Mouse (Mus musculus) embryonic facial prominence, embryonic 14.5 days (tissue): ENCODE results near the gene Omd. TPM values are rescaled to one million over a fixed set of nuclear protein-coding genes. Genes with fewer than 3 reads are reported as not detected.

ENCODE experiments used
- ATAC-seq: fragments of 200-750 bp; cut with Nextera tagmentation; 2 replicates; pipeline ENCODE4 v1.8.0; 2017; ENCODE audit warnings: low read depth, moderate number of reproducible peaks, moderate TSS enrichment
- DNase-seq: peaks from one replicate; pipeline ENCODE4 v3.0.0-alpha.2; 2015; ENCODE audit warnings: low spot score
- H3K27ac ChIP-seq: fragments of 300-500 bp; sonication (generic); replicated peaks from 2 replicates; pipeline ENCODE4 v1.5.1; 2014; ENCODE audit warnings: low read depth, mild to moderate bottlenecking, low read length, moderate library complexity
- H3K27me3 ChIP-seq: fragments of 300-500 bp; sonication (generic); replicated peaks from 2 replicates; pipeline ENCODE4 v1.6.1; 2014; ENCODE audit warnings: low read length; ENCODE audit not compliant: control insufficient read depth, insufficient read depth
- H3K36me3 ChIP-seq: fragments of 300-500 bp; sonication (generic); 2 replicates; pipeline ENCODE4 v1.6.1; 2014; ENCODE audit warnings: low read length, mixed read lengths; ENCODE audit not compliant: control insufficient read depth, insufficient read depth
- H3K4me1 ChIP-seq: fragments of 300-500 bp; sonication (generic); 2 replicates; pipeline ENCODE4 v1.6.1; 2014; ENCODE audit warnings: antibody characterized with exemption, low read length; ENCODE audit not compliant: control insufficient read depth, insufficient read depth
- H3K4me2 ChIP-seq: fragments of 300-500 bp; sonication (generic); 2 replicates; pipeline ENCODE4 v1.6.1; 2014; ENCODE audit warnings: low read depth, mild to moderate bottlenecking, low read length, moderate library complexity, mixed read lengths
- H3K4me3 ChIP-seq: fragments of 300-500 bp; sonication (generic); 2 replicates; pipeline ENCODE4 v1.5.1; 2014; ENCODE audit warnings: low read depth, mild to moderate bottlenecking, low read length
- H3K9ac ChIP-seq: fragments of 300-500 bp; sonication (generic); 2 replicates; pipeline ENCODE4 v1.6.1; 2014; ENCODE audit warnings: low read depth, mild to moderate bottlenecking, low read length, moderate library complexity, mixed read lengths
- H3K9me3 ChIP-seq: fragments of 300-500 bp; sonication (generic); 2 replicates; pipeline ENCODE4 v1.6.1; 2016; ENCODE audit warnings: low read length; ENCODE audit not compliant: control insufficient read depth
- WGBS: fragments of 180-500 bp; shearing (Covaris S2); extraction: QIAGEN DNeasy Blood & Tissue Kit; methylation state at CpG from one replicate; pipeline ENCODE4 v1.1.7; 2014; 5-methylcytosine and 5-hydroxymethylcytosine counted together
- polyA plus RNA-seq: library from polyadenylated mRNA; unstranded; fragments of >200 nt; fragmentation: Nextera tagmentation; extraction: Ambion mirVana; gene quantifications from 2 replicates; pipeline ENCODE4 v1.2.1, GENCODE M21; 2014

The Omd gene
- polyA plus RNA-seq, 1 experiment from 2014 or later = 31.9 TPM

DNA sequence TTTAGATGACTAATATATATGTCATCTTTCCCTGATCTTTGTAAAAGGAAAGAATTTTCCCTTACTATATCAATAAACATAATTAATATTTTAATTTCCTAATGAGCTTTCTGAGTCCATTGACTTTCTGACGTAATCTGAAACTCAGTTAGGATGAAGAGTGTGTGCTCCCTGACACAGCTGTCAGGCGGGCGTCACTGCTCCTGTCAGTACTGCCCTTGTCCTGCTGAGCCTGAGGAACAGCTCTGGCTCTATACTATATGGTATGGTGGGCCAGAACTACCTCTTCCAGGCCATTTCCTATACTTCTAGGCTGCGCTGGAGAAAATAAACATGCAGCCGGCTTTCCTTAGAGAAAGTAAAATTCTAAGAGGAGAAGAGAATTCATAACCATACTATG lies 27.7 kb upstream of the Omd start:
- Histone ChIP-seq H3K4me1 (no peaks in the 10 kb centered on the region), H3K9me3 (no peaks in the 10 kb centered on the region), H3K4me2 (no peak overlapping the region), H3K9ac (no peak overlapping the region), H3K36me3 (peaks cover 4% of the 10 kb centered on the region; the same call in 1 of the 2 replicates), H3K4me3 (no peak overlapping the region), H3K27me3 (no peaks in the 10 kb centered on the region), H3K27ac (no peak overlapping the region)
- no peak for DNase-seq
- ATAC-seq = 0 out of 2 replicates have a peak, but pooled peaks have one; percentile 62
- 79% methylated on average over 5 of the region's 5 CpGs for WGBS

DNA sequence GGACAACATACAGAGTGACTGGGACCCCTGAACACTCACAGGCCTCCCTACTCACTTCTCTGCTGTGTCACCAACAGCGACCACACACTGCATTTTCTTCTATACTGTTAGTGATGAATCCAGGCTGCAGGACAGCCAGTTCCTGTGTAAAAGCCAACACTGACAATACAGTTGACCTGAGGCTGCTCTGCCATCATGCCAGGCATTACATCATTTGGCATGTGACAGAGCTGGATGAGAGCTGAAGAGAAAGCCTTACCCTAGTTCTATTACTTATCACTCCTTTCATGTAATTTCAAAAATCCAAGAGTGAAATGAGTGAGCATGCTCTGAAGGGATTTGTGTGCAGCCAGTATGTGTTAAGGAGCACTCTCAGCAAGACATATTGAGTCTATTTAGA lies 26.1 kb upstream of the Omd start:
- no peak for ATAC-seq
- DNase-seq = no peak
- H3K27me3 ChIP-seq = no peaks in the 10 kb centered on the region
- no peak overlapping the region for H3K4me2 ChIP-seq
- H3K36me3 ChIP-seq = peaks cover 4% of the 10 kb centered on the region; the same call in 1 of the 2 replicates
- 71% methylated on average over 1 of the region's 1 CpGs for WGBS
- H3K9me3 ChIP-seq = no peaks in the 10 kb centered on the region
- no peaks in the 10 kb centered on the region for H3K4me1 ChIP-seq
- H3K4me3 ChIP-seq = no peak overlapping the region
- H3K9ac ChIP-seq = no peak overlapping the region
- H3K27ac ChIP-seq = no peak overlapping the region

DNA sequence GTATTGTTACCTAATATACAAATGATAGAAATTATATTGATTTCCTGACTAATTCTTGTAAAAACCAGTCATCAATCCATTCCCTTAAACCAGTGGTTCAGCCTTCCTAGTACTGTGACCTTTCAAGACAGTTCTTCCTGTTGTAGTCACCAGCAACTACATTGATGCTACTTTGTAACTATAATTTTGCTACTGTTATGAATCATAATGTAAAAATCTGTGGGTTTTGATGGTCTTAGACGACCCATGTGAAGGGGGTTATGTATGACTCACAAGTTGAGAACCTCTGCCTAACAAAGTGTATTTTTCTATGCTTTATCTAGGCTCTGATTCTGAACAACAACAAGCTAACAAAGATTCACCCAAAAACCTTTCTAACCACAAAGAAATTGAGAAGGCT lies 25.3 kb upstream of the Omd start:
- Histone ChIP-seq H3K27ac (no peak overlapping the region), H3K4me3 (no peak overlapping the region), H3K4me1 (no peaks in the 10 kb centered on the region), H3K4me2 (no peak overlapping the region), H3K9me3 (no peaks in the 10 kb centered on the region), H3K27me3 (no peaks in the 10 kb centered on the region), H3K36me3 (peaks cover 4% of the 10 kb centered on the region; the same call in 1 of the 2 replicates), H3K9ac (no peak overlapping the region)
- DNase-seq = no peak
- no peak for ATAC-seq
- 61% methylated on average over 1 of the region's 1 CpGs for WGBS

DNA sequence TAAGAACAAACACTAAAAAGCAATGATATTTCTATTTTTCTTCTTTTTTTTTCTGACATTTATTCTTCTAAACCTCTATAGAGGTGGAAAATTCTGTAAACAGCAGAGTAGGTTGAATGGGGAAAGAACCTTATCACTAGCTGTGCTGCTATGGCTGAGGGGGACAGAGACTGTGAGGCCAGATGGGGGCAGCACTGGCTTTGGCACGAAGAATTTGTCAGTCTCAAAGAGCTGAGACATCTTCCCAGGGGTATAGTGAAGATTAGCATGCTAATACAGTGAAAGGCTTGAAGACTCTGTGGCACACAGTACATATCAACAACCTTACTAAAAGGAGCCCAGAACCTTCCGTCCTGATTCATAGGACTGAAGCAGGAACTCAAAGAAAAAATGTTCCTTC lies 23.1 kb upstream of the Omd start:
- peak; percentile 53 for DNase-seq
- H3K9ac ChIP-seq = no peak overlapping the region

DNA sequence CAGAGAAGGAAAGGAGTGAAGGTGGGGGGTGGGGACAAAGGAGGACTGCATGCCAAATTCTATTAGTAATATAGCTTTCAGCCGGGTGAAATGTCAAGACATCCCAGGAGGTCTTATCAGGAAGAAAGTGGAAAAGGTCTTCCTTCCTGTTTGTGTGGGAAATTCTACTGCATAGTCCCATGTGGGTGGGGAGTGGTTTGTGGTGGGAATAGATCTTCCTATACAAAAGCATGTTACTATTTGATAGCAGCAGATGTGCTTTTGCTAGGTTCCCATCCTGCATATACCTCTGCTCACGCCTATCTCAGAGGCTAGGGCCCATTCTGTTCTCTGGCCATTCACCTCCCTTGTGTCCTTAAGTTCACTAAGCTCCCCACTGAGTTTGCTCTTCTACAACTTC lies 21.4 kb upstream of the Omd start:
- Histone ChIP-seq H3K9ac (no peak overlapping the region), H3K27me3 (no peaks in the 10 kb centered on the region), H3K4me1 (no peaks in the 10 kb centered on the region), H3K4me3 (no peak overlapping the region), H3K9me3 (no peaks in the 10 kb centered on the region), H3K27ac (no peak overlapping the region), H3K4me2 (no peak overlapping the region), H3K36me3 (0 out of 2 replicates have a peak, but pooled peaks cover 7% of the 10 kb centered on the region)
- 56% methylated on average over 2 of the region's 2 CpGs for WGBS
- ATAC-seq = no peak
- no peak for DNase-seq

More for the DNA sequence above, 23.1 kb upstream of the Omd start:
- H3K27ac ChIP-seq = no peak overlapping the region
- no peaks in the 10 kb centered on the region for H3K27me3 ChIP-seq
- WGBS = 29% methylated on average over 2 of the region's 2 CpGs
- H3K4me1 ChIP-seq = no peaks in the 10 kb centered on the region
- no peak for ATAC-seq
- no peak overlapping the region for H3K4me3 ChIP-seq
- peaks cover 11% of the 10 kb centered on the region; the same call in 1 of the 2 replicates for H3K36me3 ChIP-seq
- no peak overlapping the region for H3K4me2 ChIP-seq
- H3K9me3 ChIP-seq = no peaks in the 10 kb centered on the region

DNA sequence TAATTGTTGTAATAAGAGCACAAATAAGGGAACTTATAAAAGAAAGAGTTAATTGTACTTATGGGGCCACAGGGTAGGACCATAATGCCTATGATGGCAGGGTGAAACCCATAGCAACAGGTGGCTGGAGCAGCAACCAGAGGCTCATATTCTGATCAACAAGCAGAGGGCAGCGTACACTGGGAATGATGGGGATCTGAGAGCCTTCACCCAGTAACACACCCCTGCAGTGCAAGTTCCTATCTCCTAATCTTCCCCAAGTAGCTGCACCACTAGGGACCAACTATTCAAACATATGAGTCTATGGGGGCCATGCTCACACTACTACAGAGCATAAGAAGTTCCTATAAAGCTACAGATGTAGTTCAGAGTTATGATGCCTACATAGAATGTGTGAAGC lies 17.9 kb upstream of the Omd start:
- no peak overlapping the region for H3K9ac ChIP-seq
- H3K27me3 ChIP-seq = no peaks in the 10 kb centered on the region
- H3K4me3 ChIP-seq = no peak overlapping the region
- no peak for DNase-seq
- ATAC-seq = no peak
- H3K36me3 ChIP-seq = 0 out of 2 replicates have a peak, but pooled peaks cover 7% of the 10 kb centered on the region
- H3K4me1 ChIP-seq = no peaks in the 10 kb centered on the region
- no peak overlapping the region for H3K4me2 ChIP-seq
- no peaks in the 10 kb centered on the region for H3K9me3 ChIP-seq
- H3K27ac ChIP-seq = no peak overlapping the region
- 86% methylated on average over 1 of the region's 1 CpGs for WGBS

DNA sequence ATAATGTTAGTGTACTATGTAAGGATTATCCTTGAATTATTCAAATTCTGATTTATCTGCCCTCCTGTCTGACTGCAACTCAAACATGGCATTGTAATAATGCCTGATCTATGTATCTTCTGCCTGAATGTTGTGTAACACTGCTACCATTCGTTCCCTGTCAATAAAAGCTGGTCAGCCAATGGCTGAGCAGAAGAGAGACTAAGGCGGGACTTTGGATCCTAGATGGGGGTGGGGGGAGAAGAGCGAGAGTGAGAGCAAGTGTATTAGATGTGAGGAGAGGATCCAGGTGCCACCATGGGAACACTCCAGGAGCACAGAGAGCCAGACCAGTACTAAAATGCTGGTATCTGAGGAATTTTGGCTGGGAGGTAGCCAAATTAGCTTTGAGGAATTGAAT lies 11.9 kb upstream of the Omd start:
- Histone ChIP-seq H3K9ac (no peak overlapping the region), H3K4me2 (no peak overlapping the region), H3K27ac (no peak overlapping the region), H3K4me3 (no peak overlapping the region), H3K9me3 (no peaks in the 10 kb centered on the region), H3K4me1 (0 out of 2 replicates have a peak, but pooled peaks cover 3% of the 10 kb centered on the region), H3K36me3 (no peaks in the 10 kb centered on the region), H3K27me3 (no peaks in the 10 kb centered on the region)
- no peak for DNase-seq
- ATAC-seq = no peak
- WGBS = 71% methylated on average over 3 of the region's 3 CpGs

DNA sequence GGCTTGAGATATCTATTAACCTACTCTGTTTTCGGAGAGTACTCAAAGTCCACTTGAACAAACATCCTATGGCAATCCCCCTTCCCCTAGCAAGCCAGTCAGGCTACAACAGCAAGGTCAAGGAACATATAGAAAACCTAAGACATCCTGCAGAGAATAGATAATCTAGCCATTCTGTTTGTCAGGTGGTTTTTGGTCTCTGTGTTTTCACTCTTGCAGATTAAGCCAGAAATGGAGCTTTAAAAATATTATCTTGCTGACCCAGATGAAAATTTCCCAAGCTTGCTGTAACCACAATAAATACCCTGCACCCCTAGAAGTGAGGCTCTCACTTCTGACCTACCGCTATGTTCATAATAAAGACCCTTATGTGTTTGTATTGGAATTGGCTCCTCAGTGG lies 10.8 kb upstream of the Omd start:
- Histone ChIP-seq H3K27ac (no peak overlapping the region; the same call in 1 of the 2 replicates), H3K36me3 (no peaks in the 10 kb centered on the region), H3K27me3 (no peaks in the 10 kb centered on the region), H3K4me2 (no peak overlapping the region), H3K4me1 (0 out of 2 replicates have a peak, but pooled peaks cover 3% of the 10 kb centered on the region), H3K9ac (no peak overlapping the region), H3K9me3 (no peaks in the 10 kb centered on the region), H3K4me3 (no peak overlapping the region)
- 71% methylated on average over 2 of the region's 2 CpGs for WGBS
- DNase-seq (no peak), ATAC-seq (no peak)

DNA sequence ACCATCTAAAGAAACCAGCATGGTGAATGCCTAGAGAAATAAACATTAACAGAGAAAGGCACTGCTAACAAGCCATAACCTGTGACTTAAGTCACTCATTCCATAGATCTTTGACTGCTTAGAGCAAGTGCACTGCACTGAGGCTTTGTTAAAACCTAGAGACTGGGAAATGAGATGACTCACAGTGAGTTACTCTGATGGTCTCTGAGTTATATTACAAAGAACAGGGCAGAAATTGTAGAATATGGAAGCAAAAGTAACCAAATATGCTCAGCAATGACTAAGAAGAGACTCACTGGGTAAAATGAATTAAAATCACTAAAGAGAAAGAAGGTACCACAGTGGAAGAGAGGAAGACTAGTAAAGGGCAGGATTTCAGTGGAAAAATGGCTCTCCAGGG lies 1.6 kb downstream of the Omd start:
- Histone ChIP-seq H3K4me2 (peak overlapping the region; percentile 27), H3K9ac (no peak overlapping the region), H3K36me3 (no peaks in the 10 kb centered on the region), H3K9me3 (no peaks in the 10 kb centered on the region), H3K4me3 (peak overlapping the region; percentile 4; the same call in 1 of the 2 replicates), H3K27me3 (no peaks in the 10 kb centered on the region), H3K27ac (peak overlapping the region; percentile 89), H3K4me1 (peaks cover 25% of the 10 kb centered on the region)
- no peak for ATAC-seq
- DNase-seq = no peak
